In genomic region chr6:108835765-108836691, GRCm38 (mm10) we compare ENCODE assay signal across 8 mouse cellular contexts. TPM values are rescaled to one million over a fixed set of nuclear protein-coding genes. Genes with fewer than 3 reads are reported as not detected.
DNase-seq lines count a peak whose midpoint lies in the region; ATAC-seq and TF ChIP-seq lines count a peak whose summit lies in the region.

No protein-coding gene starts in this region.

- no peak overlapping the region for H3K27ac ChIP-seq in kidney, adult 2 months (ENCODE audit: insufficient read depth, low read depth, low read length)
- H3K27ac ChIP-seq in kidney, embryonic 14.5 days (ENCODE audit: low read depth, low read length): no peak overlapping the region
- peak overlapping the region; percentile 57 for H3K27ac ChIP-seq in heart, embryonic 16.5 days (ENCODE audit: low read length)
- no peak overlapping the region for H3K27ac ChIP-seq in hindbrain, embryonic 11.5 days (ENCODE audit: low read depth, low read length)
- no peak overlapping the region for H3K27ac ChIP-seq in kidney, embryonic 16.5 days (ENCODE audit: low read length)

- no peak for TF ChIP-seq CTCF in kidney, adult 2 months (conservative IDR thresholded peaks at IDR 0.05; ENCODE audit: insufficient read depth, insufficient read length, low read depth, low read length)

- WGBS in kidney, adult 2 months: 74% methylated on average over 16 of the region's 16 CpGs
- WGBS in kidney, embryonic 14.5 days: 79% methylated on average over 16 of the region's 16 CpGs
- 74% methylated on average over 16 of the region's 16 CpGs for WGBS in heart, embryonic 16.5 days
- 86% methylated on average over 16 of the region's 16 CpGs for WGBS in hindbrain, embryonic 11.5 days
- WGBS in kidney, embryonic 16.5 days: 74% methylated on average over 16 of the region's 16 CpGs

- no peak overlapping the region for H3K9ac ChIP-seq in kidney, embryonic 14.5 days (ENCODE audit: low read depth, low read length)
- no peak overlapping the region for H3K9ac ChIP-seq in heart, embryonic 16.5 days (ENCODE audit: low read length)
- no peak overlapping the region for H3K9ac ChIP-seq in hindbrain, embryonic 11.5 days (ENCODE audit: low read depth, low read length)
- H3K9ac ChIP-seq in kidney, embryonic 16.5 days (replicated peaks; ENCODE audit: low read length): no peak overlapping the region

- H3K36me3 ChIP-seq in kidney, adult 2 months (ENCODE audit: control insufficient read depth, insufficient read depth, low read length): peaks cover 5% of the 10 kb centered on the region
- H3K36me3 ChIP-seq in kidney, embryonic 14.5 days (ENCODE audit: control insufficient read depth, insufficient read depth, low read length): peaks cover 18% of the 10 kb centered on the region
- H3K36me3 ChIP-seq in heart, embryonic 16.5 days (ENCODE audit: control insufficient read depth, insufficient read depth): peaks cover 10% of the 10 kb centered on the region; the same call in 1 of the 2 replicates
- H3K36me3 ChIP-seq in hindbrain, embryonic 11.5 days (ENCODE audit: control insufficient read depth, insufficient read depth, low read length): no peaks in the 10 kb centered on the region
- peaks cover 9% of the 10 kb centered on the region; the same call in 1 of the 2 replicates for H3K36me3 ChIP-seq in kidney, embryonic 16.5 days (ENCODE audit: insufficient read depth, low read length)

- no peak; the same call in 1 of the 2 replicates for ATAC-seq in kidney, embryonic 14.5 days (ENCODE audit: low FRiP score, low TSS enrichment)
- ATAC-seq in heart, embryonic 16.5 days (replicated peaks; ENCODE audit: extremely low read depth, insufficient read depth, low FRiP score): peak; percentile 69
- ATAC-seq in hindbrain, embryonic 11.5 days (ENCODE audit: low FRiP score): no peak
- no peak for ATAC-seq in kidney, embryonic 16.5 days (ENCODE audit: low FRiP score, low TSS enrichment)

- no peaks in the 10 kb centered on the region for H3K27me3 ChIP-seq in kidney, adult 2 months (replicated peaks; ENCODE audit: control insufficient read depth, insufficient read depth, low read length)
- no peaks in the 10 kb centered on the region for H3K27me3 ChIP-seq in kidney, embryonic 14.5 days (ENCODE audit: control insufficient read depth, insufficient read depth, low read length)
- H3K27me3 ChIP-seq in heart, embryonic 16.5 days (ENCODE audit: control insufficient read depth, insufficient read depth, low read length): no peaks in the 10 kb centered on the region
- no peaks in the 10 kb centered on the region for H3K27me3 ChIP-seq in hindbrain, embryonic 11.5 days (ENCODE audit: control insufficient read depth, insufficient read depth, low read length)
- H3K27me3 ChIP-seq in kidney, embryonic 16.5 days (ENCODE audit: insufficient read depth, low read length): no peaks in the 10 kb centered on the region

- H3K9me3 ChIP-seq in kidney, embryonic 14.5 days (ENCODE audit: control insufficient read depth, low read length): no peaks in the 10 kb centered on the region
- no peaks in the 10 kb centered on the region for H3K9me3 ChIP-seq in heart, embryonic 16.5 days (replicated peaks; ENCODE audit: control insufficient read depth, low read length)
- H3K9me3 ChIP-seq in hindbrain, embryonic 11.5 days (ENCODE audit: control insufficient read depth, low read length): no peaks in the 10 kb centered on the region
- no peaks in the 10 kb centered on the region for H3K9me3 ChIP-seq in kidney, embryonic 16.5 days (ENCODE audit: low read length)

- peak; percentile 47 for DNase-seq in kidney, adult 2 months
- DNase-seq in lung, postnatal 14 days: peak; percentile 64
- DNase-seq in thymus, postnatal 0 days (ENCODE audit: low spot score): peak; percentile 90
- DNase-seq in hindbrain, embryonic 11.5 days (ENCODE audit: low spot score): no peak
- no peak for DNase-seq in embryo, embryonic 10 days (ENCODE audit: low spot score)

- TF ChIP-seq POLR2A in kidney, adult 2 months (IDR thresholded peaks at IDR 0.05; ENCODE audit: low read depth, low read length): no peak

- H3K4me3 ChIP-seq in kidney, adult 2 months (ENCODE audit: insufficient read depth, low read depth, low read length): no peak overlapping the region
- H3K4me3 ChIP-seq in kidney, embryonic 14.5 days (ENCODE audit: low read length): no peak overlapping the region
- H3K4me3 ChIP-seq in heart, embryonic 16.5 days (ENCODE audit: low read length): no peak overlapping the region
- H3K4me3 ChIP-seq in hindbrain, embryonic 11.5 days (ENCODE audit: low read depth, low read length): no peak overlapping the region
- no peak overlapping the region for H3K4me3 ChIP-seq in kidney, embryonic 16.5 days (ENCODE audit: low read length)

- no peak overlapping the region for H3K4me2 ChIP-seq in kidney, embryonic 14.5 days (replicated peaks; ENCODE audit: low read depth, low read length)
- H3K4me2 ChIP-seq in heart, embryonic 16.5 days (ENCODE audit: low read depth, low read length): no peak overlapping the region
- no peak overlapping the region for H3K4me2 ChIP-seq in hindbrain, embryonic 11.5 days (replicated peaks; ENCODE audit: low read depth, low read length)
- no peak overlapping the region for H3K4me2 ChIP-seq in kidney, embryonic 16.5 days (replicated peaks; ENCODE audit: low read depth, low read length)

- H3K4me1 ChIP-seq in kidney, adult 2 months (ENCODE audit: control insufficient read depth, insufficient read depth, low read length): peaks cover 7% of the 10 kb centered on the region
- no peaks in the 10 kb centered on the region for H3K4me1 ChIP-seq in kidney, embryonic 14.5 days (ENCODE audit: control insufficient read depth, insufficient read depth, low read length)
- no peaks in the 10 kb centered on the region; the same call in 1 of the 2 replicates for H3K4me1 ChIP-seq in heart, embryonic 16.5 days (ENCODE audit: control insufficient read depth, insufficient read depth, low read length)
- no peaks in the 10 kb centered on the region for H3K4me1 ChIP-seq in hindbrain, embryonic 11.5 days (replicated peaks; ENCODE audit: control insufficient read depth, insufficient read depth, low read length)
- H3K4me1 ChIP-seq in kidney, embryonic 16.5 days (ENCODE audit: insufficient read depth, low read length): 0 out of 2 replicates have a peak, but pooled peaks cover 4% of the 10 kb centered on the region

RNA-seq across cellular contexts. Expression of gene Edem1, which starts 7.6 kb away (rescaled TPM):
- 17.8 and 18.4 TPM in 2 replicates for polyA plus RNA-seq in kidney, adult 2 months (2012; rRNA removed)
- polyA plus RNA-seq in kidney, embryonic 14.5 days (2014; fragmentation: Nextera tagmentation; extraction: Ambion mirVana): 20.7 and 26.4 TPM in 2 replicates
- polyA plus RNA-seq in heart, embryonic 16.5 days (2015; fragmentation: Nextera tagmentation; extraction: Ambion mirVana): 15.8 and 24.9 TPM in 2 replicates
- polyA plus RNA-seq in thymus, postnatal 0 days (2015; fragmentation: Nextera tagmentation; extraction: Ambion mirVana): 236 and 254 TPM in 2 replicates
- polyA plus RNA-seq in hindbrain, embryonic 11.5 days (2014; fragmentation: Nextera tagmentation; extraction: Ambion mirVana): 22.0 and 22.2 TPM in 2 replicates
- 18.8 and 23.7 TPM in 2 replicates for polyA plus RNA-seq in kidney, embryonic 16.5 days (2015; fragmentation: Nextera tagmentation; extraction: Ambion mirVana)

RNA-seq across cellular contexts. Expression of gene Arl8b, which starts 53.1 kb away (rescaled TPM):
- polyA plus RNA-seq in kidney, adult 2 months (2012; rRNA removed): 17.6 and 21.9 TPM in 2 replicates
- polyA plus RNA-seq in kidney, embryonic 14.5 days (2014; fragmentation: Nextera tagmentation; extraction: Ambion mirVana): 57.2 and 83.3 TPM in 2 replicates
- polyA plus RNA-seq in heart, embryonic 16.5 days (2015; fragmentation: Nextera tagmentation; extraction: Ambion mirVana): 65.3 and 72.5 TPM in 2 replicates
- 60.9 and 75.9 TPM in 2 replicates for polyA plus RNA-seq in thymus, postnatal 0 days (2015; fragmentation: Nextera tagmentation; extraction: Ambion mirVana)
- polyA plus RNA-seq in hindbrain, embryonic 11.5 days (2014; fragmentation: Nextera tagmentation; extraction: Ambion mirVana): 77.3 and 88.5 TPM in 2 replicates
- 79.1 and 81.9 TPM in 2 replicates for polyA plus RNA-seq in kidney, embryonic 16.5 days (2015; fragmentation: Nextera tagmentation; extraction: Ambion mirVana)

Comparison
In these comparisons a context has a peak if more than half of its experiments do, and no peak if none do; other contexts are left out.
1. DNase-seq: peak in kidney, adult 2 months (single experiment), lung, postnatal 14 days (single experiment) and thymus, postnatal 0 days (single experiment); none in hindbrain, embryonic 11.5 days (single experiment) and embryo, embryonic 10 days (single experiment).